Mouse (Mus musculus) E14TG2a.4 (cell line): ENCODE data around the gene Cox8b.

Experiments used
- H3K27me3 ChIP-seq: 2 replicates; pipeline ENCODE4 v1.6.1; 2014; ENCODE audit warnings: low read length, control low read depth; ENCODE audit not compliant: insufficient read depth
- H3K36me3 ChIP-seq: 2 replicates; pipeline ENCODE4 v1.6.1; 2014; ENCODE audit warnings: low read length, control low read depth; ENCODE audit not compliant: insufficient read depth
- H3K4me1 ChIP-seq: replicated peaks from 2 replicates; pipeline ENCODE4 v1.6.1; 2014; ENCODE audit warnings: low read depth, low read length, control low read depth
- H3K4me3 ChIP-seq: replicated peaks from 2 replicates; pipeline ENCODE4 v1.5.1; 2014; ENCODE audit warnings: mild to moderate bottlenecking, low read length
- H3K9me3 ChIP-seq: 2 replicates; pipeline ENCODE4 v1.6.1; 2014; ENCODE audit warnings: low read length, control low read depth
- CTCF ChIP-seq: conservative IDR thresholded peaks from 2 replicates; pipeline ENCODE4 v1.5.1; 2014; ENCODE audit warnings: low read length
- NANOG ChIP-seq: IDR thresholded peaks from 2 replicates; pipeline ENCODE4 v1.6.1; 2014; ENCODE audit warnings: borderline replicate concordance, low read length, mixed read lengths
- POU5F1 ChIP-seq: IDR thresholded peaks from 2 replicates; pipeline ENCODE4 v1.6.1; 2014; ENCODE audit warnings: low read length, borderline replicate concordance

The Cox8b gene

GRCm38 (mm10) chr7:140921225-140921975, 21.2 kb upstream of the Cox8b start:
- H3K36me3 ChIP-seq: no peaks in the 10 kb centered on the region

GRCm38 (mm10) chr7:140920418-140921029, 20.3 kb upstream of the Cox8b start, which contains the start of gene Nlrp6:
Nlrp6 (plus strand) TSS chr7:140920902.
- TF ChIP-seq CTCF: no peak
- no peak for TF ChIP-seq POU5F1
- no peak for TF ChIP-seq NANOG
- no peaks in the 10 kb centered on the region for H3K36me3 ChIP-seq
- peaks cover 33% of the 10 kb centered on the region for H3K4me1 ChIP-seq
- H3K4me3 ChIP-seq: peak within 1 kb of the TSS; percentile 77
- peaks cover 74% of the 10 kb centered on the region for H3K27me3 ChIP-seq
- no peaks in the 10 kb centered on the region for H3K9me3 ChIP-seq

More at GRCm38 (mm10) chr7:140921225-140921975, 21.2 kb upstream of the Cox8b start:
- TF ChIP-seq NANOG (no peak), POU5F1 (no peak), CTCF (no peak)
- Histone ChIP-seq H3K9me3 (no peaks in the 10 kb centered on the region), H3K4me1 (peaks cover 33% of the 10 kb centered on the region), H3K27me3 (peaks cover 81% of the 10 kb centered on the region), H3K4me3 (peak overlapping the region; percentile 77)

GRCm38 (mm10) chr7:140919911-140920310, 19.7 kb upstream of the Cox8b start:
- H3K4me3 ChIP-seq: no peak overlapping the region
- H3K9me3 ChIP-seq: no peaks in the 10 kb centered on the region
- H3K4me1 ChIP-seq: peaks cover 33% of the 10 kb centered on the region
- H3K27me3 ChIP-seq: peaks cover 68% of the 10 kb centered on the region
- TF ChIP-seq POU5F1 (no peak), NANOG (no peak), CTCF (no peak)
- H3K36me3 ChIP-seq: no peaks in the 10 kb centered on the region

GRCm38 (mm10) chr7:140914031-140914690, 13.9 kb upstream of the Cox8b start:
- peaks cover 10% of the 10 kb centered on the region for H3K27me3 ChIP-seq
- peaks cover 31% of the 10 kb centered on the region for H3K4me1 ChIP-seq
- TF ChIP-seq NANOG (no peak), CTCF (no peak), POU5F1 (no peak)
- no peaks in the 10 kb centered on the region for H3K36me3 ChIP-seq
- H3K4me3 ChIP-seq: no peak overlapping the region
- H3K9me3 ChIP-seq: no peaks in the 10 kb centered on the region

- no peak overlapping the region for H3K4me3 ChIP-seq
- TF ChIP-seq NANOG: no peak
- TF ChIP-seq POU5F1: no peak
- TF ChIP-seq CTCF: no peak
- H3K36me3 ChIP-seq: no peaks in the 10 kb centered on the region
- H3K27me3 ChIP-seq: peaks cover 2% of the 10 kb centered on the region
- H3K4me1 ChIP-seq: peaks cover 42% of the 10 kb centered on the region
- H3K9me3 ChIP-seq: no peaks in the 10 kb centered on the region
Measured at GRCm38 (mm10) chr7:140912846-140913482, 12.7 kb upstream of the Cox8b start.

- no peaks in the 10 kb centered on the region for H3K27me3 ChIP-seq
- TF ChIP-seq NANOG: no peak
- TF ChIP-seq POU5F1: no peak
- TF ChIP-seq CTCF: no peak
- H3K36me3 ChIP-seq: no peaks in the 10 kb centered on the region
- H3K9me3 ChIP-seq: no peaks in the 10 kb centered on the region
- no peak overlapping the region for H3K4me3 ChIP-seq
- peaks cover 45% of the 10 kb centered on the region for H3K4me1 ChIP-seq
Measured at GRCm38 (mm10) chr7:140912293-140912692, 12.0 kb upstream of the Cox8b start.

- TF ChIP-seq CTCF (peak; percentile 87), POU5F1 (no peak)
Measured at GRCm38 (mm10) chr7:140908634-140909107, 8.4 kb upstream of the Cox8b start.

GRCm38 (mm10) chr7:140908181-140908580, 7.9 kb upstream of the Cox8b start:
- Histone ChIP-seq H3K9me3 (no peaks in the 10 kb centered on the region), H3K4me3 (peak overlapping the region; percentile 72), H3K4me1 (peaks cover 81% of the 10 kb centered on the region), H3K27me3 (no peaks in the 10 kb centered on the region), H3K36me3 (no peaks in the 10 kb centered on the region)
- TF ChIP-seq CTCF: no peak
- TF ChIP-seq NANOG: no peak
- no peak for TF ChIP-seq POU5F1

More at GRCm38 (mm10) chr7:140908634-140909107, 8.4 kb upstream of the Cox8b start:
- H3K36me3 ChIP-seq: no peaks in the 10 kb centered on the region
- H3K27me3 ChIP-seq: no peaks in the 10 kb centered on the region
- H3K4me1 ChIP-seq: peaks cover 76% of the 10 kb centered on the region
- H3K4me3 ChIP-seq: peak overlapping the region; percentile 72
- H3K9me3 ChIP-seq: no peaks in the 10 kb centered on the region
